Mouse (Mus musculus): ENCODE results near the gene Wdsub1.

DNA sequence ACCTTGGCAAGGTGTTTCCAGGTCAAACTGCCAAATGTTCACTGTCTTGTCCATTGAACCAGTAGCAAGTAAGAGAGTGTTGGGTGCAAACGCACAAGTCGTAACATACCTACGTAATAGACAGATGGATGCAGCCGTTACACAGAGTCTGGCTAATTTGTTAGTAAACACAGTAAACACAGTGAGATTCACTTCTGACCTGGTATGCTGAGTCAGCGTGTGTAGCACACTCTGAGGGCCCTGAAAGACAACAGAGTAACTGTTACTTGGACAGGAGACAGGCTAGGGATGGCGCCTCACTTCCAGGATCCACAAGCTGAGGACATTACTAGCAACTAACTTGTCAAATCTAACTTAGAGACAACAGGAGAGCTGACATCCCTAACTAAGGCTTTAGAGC lies 19.8 kb downstream of the Wdsub1 start:
- TF ChIP-seq POLR2A (IDR thresholded peaks at IDR 0.05; ENCODE audit: low read depth, low read length) = no peak
- no peak for TF ChIP-seq CTCF (conservative IDR thresholded peaks at IDR 0.05 in 1 of 2, IDR thresholded peaks at IDR 0.05 in 1 of 2; ENCODE audit: low read depth in 2 of 2, low read length in 2 of 2)
- TF ChIP-seq MYC (IDR thresholded peaks at IDR 0.05; ENCODE audit: low read depth, low read length) = no peak
- TF ChIP-seq MAFK (IDR thresholded peaks at IDR 0.05; ENCODE audit: insufficient replicate concordance, low read length) = 0 out of 2 replicates have a peak, but pooled peaks have one; percentile 61
- TF ChIP-seq EP300 (IDR thresholded peaks at IDR 0.05; ENCODE audit: low read length) = no peak
- TF ChIP-seq ELF1 (IDR thresholded peaks at IDR 0.05; ENCODE audit: low read depth, low read length) = no peak
- TF ChIP-seq E2F4 (IDR thresholded peaks at IDR 0.05; ENCODE audit: insufficient replicate concordance, low read depth, low read length) = no peak
- TF ChIP-seq NRF1 (IDR thresholded peaks at IDR 0.05; ENCODE audit: low read depth, low read length) = no peak
- no peak for TF ChIP-seq KAT2A (IDR thresholded peaks at IDR 0.05; ENCODE audit: insufficient replicate concordance, low read length)
- TF ChIP-seq SMC3 (IDR thresholded peaks at IDR 0.05; ENCODE audit: low read depth, low read length) = no peak
- TF ChIP-seq UBTF (IDR thresholded peaks at IDR 0.05; ENCODE audit: low read depth, low read length) = no peak
- no peak for TF ChIP-seq MAX (IDR thresholded peaks at IDR 0.05; ENCODE audit: low read length)

Data from CH12.LX (cell line).